Mouse (Mus musculus): Measurements from ENCODE around the gene Ugt1a1. TPM values are rescaled to one million over a fixed set of nuclear protein-coding genes. Genes with fewer than 3 reads are reported as not detected.

The Ugt1a1 gene
- total and polyA plus RNA-seq, 3 experiments, result 0.19 TPM; not detected in 2

GRCm38 (mm10) chr1:88179657-88180056 is 32.1 kb upstream of the Ugt1a1 start:
- Histone ChIP-seq H3K79me2 (replicated peaks; ENCODE audit: control insufficient read depth, extremely low read depth, insufficient read depth, poor library complexity, severe bottlenecking) (no peaks in the 10 kb centered on the region), H3K27ac (ENCODE audit: insufficient read depth, low read depth) (no peak overlapping the region), H3K4me3 (replicated peaks in 1 of 3; ENCODE audit: low read depth in 2 of 3, low read length in 2 of 3, poor library complexity in 1 of 3) (no peak overlapping the region), H3K36me3 (replicated peaks in 1 of 2; ENCODE audit: control insufficient read depth in 1 of 2, insufficient read depth in 1 of 2, low read length in 1 of 2) (no peaks in the 10 kb centered on the region), H3K9ac (ENCODE audit: insufficient read depth, low read depth) (no peak overlapping the region), H3K9me3 (replicated peaks; ENCODE audit: low read length) (peaks cover 10% of the 10 kb centered on the region), H3K27me3 (replicated peaks) (no peaks in the 10 kb centered on the region), H3K4me1 (ENCODE audit: control insufficient read depth in 1 of 2, insufficient read depth in 2 of 2) (no peaks in the 10 kb centered on the region), H3K4me2 (ENCODE audit: insufficient read depth, low read depth, poor library complexity, severe bottlenecking) (no peak overlapping the region)
- DNase-seq (ENCODE audit: extremely low read depth), result no peak
- TF ChIP-seq EP300 (IDR thresholded peaks at IDR 0.05; ENCODE audit: low read length) (no peak), TBP (conservative IDR thresholded peaks at IDR 0.05; ENCODE audit: low read depth, low read length) (no peak)
- in situ Hi-C loops (cut with MboI; ENCODE audit: low pct_ligation_motif_present, low pct_unique_long_range_greater_than_20kb, low sequenced_read_pairs) (no loop called here), dilution Hi-C loops (cut with MboI; ENCODE audit: extremely low pct_ligation_motif_present, extremely low pct_unique_long_range_greater_than_20kb, low sequenced_read_pairs) (no loop called here)

DNA sequence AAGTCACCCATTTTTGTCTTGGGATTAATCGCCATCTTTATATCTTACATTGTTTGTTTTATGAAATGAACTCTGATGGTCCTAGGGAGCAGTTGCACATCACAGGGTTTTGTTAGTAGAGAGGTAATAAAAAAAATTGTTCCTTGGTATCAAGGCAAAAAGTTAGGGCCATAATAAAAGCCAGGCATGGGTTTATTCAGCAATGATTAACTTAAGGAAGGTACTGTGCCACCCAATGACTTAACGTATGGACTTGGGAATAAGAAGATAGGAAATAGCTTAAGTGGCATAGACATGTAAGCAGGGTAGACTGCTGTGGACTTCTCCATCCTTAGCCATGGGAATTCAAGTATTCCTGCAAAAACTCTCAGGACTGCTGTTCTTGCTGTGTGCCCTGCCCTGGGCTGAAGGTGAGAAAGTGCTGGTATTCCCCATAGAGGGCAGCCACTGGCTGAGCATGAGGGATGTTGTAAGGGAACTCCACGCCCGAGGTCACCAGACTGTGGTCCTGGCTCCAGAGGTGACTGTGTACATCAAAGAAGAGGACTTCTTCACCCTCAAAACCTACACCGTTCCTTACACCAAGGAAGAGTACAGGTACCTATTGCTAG is 25.3 kb upstream of the Ugt1a1 start:
- Histone ChIP-seq H3K9me3 (replicated peaks; ENCODE audit: low read length) (no peaks in the 10 kb centered on the region), H3K9ac (ENCODE audit: insufficient read depth, low read depth) (no peak overlapping the region), H3K27ac (ENCODE audit: insufficient read depth, low read depth) (no peak overlapping the region), H3K36me3 (replicated peaks in 1 of 2; ENCODE audit: control insufficient read depth in 1 of 2, insufficient read depth in 1 of 2, low read length in 1 of 2) (no peaks in the 10 kb centered on the region), H3K79me2 (replicated peaks; ENCODE audit: control insufficient read depth, extremely low read depth, insufficient read depth, poor library complexity, severe bottlenecking) (no peaks in the 10 kb centered on the region), H3K27me3 (replicated peaks) (no peaks in the 10 kb centered on the region), H3K4me1 (ENCODE audit: control insufficient read depth in 1 of 2, insufficient read depth in 2 of 2) (no peaks in the 10 kb centered on the region), H3K4me2 (ENCODE audit: insufficient read depth, low read depth, poor library complexity, severe bottlenecking) (no peak overlapping the region), H3K4me3 (replicated peaks in 1 of 3; ENCODE audit: low read depth in 2 of 3, low read length in 2 of 3, poor library complexity in 1 of 3) (no peak overlapping the region)
- in situ Hi-C loops (cut with MboI; ENCODE audit: low pct_ligation_motif_present, low pct_unique_long_range_greater_than_20kb, low sequenced_read_pairs), result no loop called here
- no peak for DNase-seq (ENCODE audit: extremely low read depth)
- dilution Hi-C loops (cut with MboI; ENCODE audit: extremely low pct_ligation_motif_present, extremely low pct_unique_long_range_greater_than_20kb, low sequenced_read_pairs), result no loop called here
- no peak for TF ChIP-seq TBP (conservative IDR thresholded peaks at IDR 0.05; ENCODE audit: low read depth, low read length)
- TF ChIP-seq CTCF (conservative IDR thresholded peaks at IDR 0.05 in 1 of 2, IDR thresholded peaks at IDR 0.05 in 1 of 2; ENCODE audit: low read depth in 2 of 2, low read length in 2 of 2), result no peak
- TF ChIP-seq MAX (IDR thresholded peaks at IDR 0.05; ENCODE audit: low read length), result no peak
- no peak for TF ChIP-seq USF2 (conservative IDR thresholded peaks at IDR 0.05; ENCODE audit: low read depth, low read length)

DNA sequence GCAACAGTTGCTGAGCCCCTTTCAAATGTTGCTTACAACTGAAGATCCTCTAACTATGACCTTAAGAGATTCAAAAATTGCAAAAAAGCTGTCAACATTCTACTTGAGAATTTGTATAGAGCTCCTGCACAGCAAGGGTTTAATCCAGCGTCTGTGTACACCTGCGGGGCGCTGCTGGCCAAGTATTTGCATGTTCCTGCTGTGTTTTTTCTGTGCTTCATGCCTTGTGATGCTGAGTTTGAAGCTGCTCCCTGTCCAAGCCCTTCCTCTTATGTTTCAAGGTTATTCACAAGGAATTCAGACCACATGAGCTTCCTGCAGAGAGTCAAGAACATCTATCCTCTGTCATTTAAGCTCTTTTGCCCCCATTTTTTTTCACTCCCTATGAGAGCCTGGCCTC is 19.6 kb upstream of the Ugt1a1 start:
- Histone ChIP-seq H3K27ac (ENCODE audit: insufficient read depth, low read depth) (no peak overlapping the region), H3K4me2 (ENCODE audit: insufficient read depth, low read depth, poor library complexity, severe bottlenecking) (no peak overlapping the region), H3K9ac (ENCODE audit: insufficient read depth, low read depth) (no peak overlapping the region), H3K27me3 (replicated peaks) (no peaks in the 10 kb centered on the region), H3K4me3 (replicated peaks in 1 of 3; ENCODE audit: low read depth in 2 of 3, low read length in 2 of 3, poor library complexity in 1 of 3) (no peak overlapping the region), H3K79me2 (replicated peaks; ENCODE audit: control insufficient read depth, extremely low read depth, insufficient read depth, poor library complexity, severe bottlenecking) (no peaks in the 10 kb centered on the region), H3K36me3 (replicated peaks in 1 of 2; ENCODE audit: control insufficient read depth in 1 of 2, insufficient read depth in 1 of 2, low read length in 1 of 2) (no peaks in the 10 kb centered on the region), H3K4me1 (ENCODE audit: control insufficient read depth in 1 of 2, insufficient read depth in 2 of 2) (0 out of 4 replicates have a peak, but pooled peaks cover 0 to 7% of the 10 kb centered on the region in 2 experiments), H3K9me3 (replicated peaks; ENCODE audit: low read length) (no peaks in the 10 kb centered on the region)
- no peak for TF ChIP-seq TBP (conservative IDR thresholded peaks at IDR 0.05; ENCODE audit: low read depth, low read length)
- no peak for TF ChIP-seq IRF4 (IDR thresholded peaks at IDR 0.05; ENCODE audit: low read depth, low read length)
- no peak for TF ChIP-seq USF2 (conservative IDR thresholded peaks at IDR 0.05; ENCODE audit: low read depth, low read length)
- dilution Hi-C loops (cut with MboI; ENCODE audit: extremely low pct_ligation_motif_present, extremely low pct_unique_long_range_greater_than_20kb, low sequenced_read_pairs), result no loop called here
- DNase-seq (ENCODE audit: extremely low read depth), result no peak
- in situ Hi-C loops (cut with MboI; ENCODE audit: low pct_ligation_motif_present, low pct_unique_long_range_greater_than_20kb, low sequenced_read_pairs), result no loop called here

DNA sequence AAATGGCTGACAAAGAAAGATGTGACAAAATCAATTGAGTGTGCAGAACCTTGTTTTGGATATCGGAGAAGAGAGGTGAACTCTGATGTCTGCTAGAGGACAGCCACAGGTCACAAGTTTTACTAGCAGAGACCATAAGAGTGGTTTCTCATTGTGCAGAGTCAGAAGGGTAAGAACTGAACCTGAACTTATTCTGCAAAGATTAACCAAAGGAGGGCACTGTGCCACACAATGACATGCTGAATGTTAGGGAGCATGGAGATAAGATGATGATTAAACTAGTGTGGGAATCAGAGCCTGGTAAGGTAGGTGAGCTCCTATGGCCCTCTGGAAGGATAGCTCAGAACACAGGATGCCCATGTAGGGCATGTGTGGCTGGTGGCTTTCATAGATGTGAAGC is 16.1 kb upstream of the Ugt1a1 start:
- Histone ChIP-seq H3K9me3 (replicated peaks; ENCODE audit: low read length) (no peaks in the 10 kb centered on the region), H3K4me2 (ENCODE audit: insufficient read depth, low read depth, poor library complexity, severe bottlenecking) (no peak overlapping the region), H3K9ac (ENCODE audit: insufficient read depth, low read depth) (no peak overlapping the region), H3K36me3 (replicated peaks in 1 of 2; ENCODE audit: control insufficient read depth in 1 of 2, insufficient read depth in 1 of 2, low read length in 1 of 2) (peaks cover 0 to 2% of the 10 kb centered on the region in 2 experiments), H3K4me1 (ENCODE audit: control insufficient read depth in 1 of 2, insufficient read depth in 2 of 2) (peaks cover 0 to 18% of the 10 kb centered on the region in 2 experiments; a peak in 2 of 4 replicates), H3K4me3 (replicated peaks in 1 of 3; ENCODE audit: low read depth in 2 of 3, low read length in 2 of 3, poor library complexity in 1 of 3) (no peak overlapping the region), H3K27ac (ENCODE audit: insufficient read depth, low read depth) (no peak overlapping the region), H3K79me2 (replicated peaks; ENCODE audit: control insufficient read depth, extremely low read depth, insufficient read depth, poor library complexity, severe bottlenecking) (no peaks in the 10 kb centered on the region), H3K27me3 (replicated peaks) (no peaks in the 10 kb centered on the region)
- in situ Hi-C loops (cut with MboI; ENCODE audit: low pct_ligation_motif_present, low pct_unique_long_range_greater_than_20kb, low sequenced_read_pairs), result no loop called here
- no peak for DNase-seq (ENCODE audit: extremely low read depth)
- dilution Hi-C loops (cut with MboI; ENCODE audit: extremely low pct_ligation_motif_present, extremely low pct_unique_long_range_greater_than_20kb, low sequenced_read_pairs), result no loop called here
- no peak for TF ChIP-seq RCOR1 (conservative IDR thresholded peaks at IDR 0.05; ENCODE audit: low read depth, low read length)
- no peak for TF ChIP-seq EP300 (IDR thresholded peaks at IDR 0.05; ENCODE audit: low read length)
- no peak for TF ChIP-seq PAX5 (IDR thresholded peaks at IDR 0.05; ENCODE audit: low read length)
- TF ChIP-seq CHD1 (IDR thresholded peaks at IDR 0.05; ENCODE audit: low read depth, low read length), result no peak
- no peak for TF ChIP-seq USF2 (conservative IDR thresholded peaks at IDR 0.05; ENCODE audit: low read depth, low read length)
- no peak for TF ChIP-seq GABPA (IDR thresholded peaks at IDR 0.05; ENCODE audit: insufficient replicate concordance, low read depth, low read length)
- no peak for TF ChIP-seq NELFE (IDR thresholded peaks at IDR 0.05; ENCODE audit: low read depth, low read length)
- TF ChIP-seq MYC (IDR thresholded peaks at IDR 0.05; ENCODE audit: low read depth, low read length), result no peak
- TF ChIP-seq JUN (IDR thresholded peaks at IDR 0.05; ENCODE audit: insufficient read depth, low read depth, low read length), result no peak
- no peak for TF ChIP-seq SMC3 (IDR thresholded peaks at IDR 0.05; ENCODE audit: low read depth, low read length)
- no peak for TF ChIP-seq POLR2A (IDR thresholded peaks at IDR 0.05; ENCODE audit: low read depth, low read length)
- no peak for TF ChIP-seq TBP (conservative IDR thresholded peaks at IDR 0.05; ENCODE audit: low read depth, low read length)

All from CH12.LX (cell line).